Mouse (Mus musculus) C2C12 (cell line): ENCODE results near the gene Uspl1.

Experiments
- CEBPB ChIP-seq: IDR thresholded peaks from one replicate; pipeline ENCODE4 v1.6.1; 2011; ENCODE audit warnings: low read depth, mild to moderate bottlenecking, control low read depth, moderate library complexity
- CTCF ChIP-seq: IDR thresholded peaks from one replicate; pipeline ENCODE4 v1.5.1; 2011; ENCODE audit not compliant: control insufficient read depth, insufficient read depth, insufficient read length
- FOSL1 ChIP-seq: IDR thresholded peaks from one replicate; pipeline ENCODE4 v1.8.0; 2011; ENCODE audit warnings: mild to moderate bottlenecking, low read length; ENCODE audit not compliant: poor library complexity, insufficient read depth, severe bottlenecking
- MYOD1 ChIP-seq: IDR thresholded peaks from one replicate; pipeline ENCODE4 v1.6.1; 2011; ENCODE audit warnings: low read depth; ENCODE audit not compliant: control insufficient read depth, insufficient read length
- MYOG ChIP-seq: IDR thresholded peaks from one replicate; pipeline ENCODE4 v1.6.1; 2011; ENCODE audit not compliant: control insufficient read depth, insufficient read length; ENCODE audit errors: extremely low read depth
- USF1 ChIP-seq: IDR thresholded peaks from one replicate; pipeline ENCODE4 v1.6.1; 2011; ENCODE audit warnings: low read depth, mild to moderate bottlenecking, control low read depth, moderate library complexity

DNA sequence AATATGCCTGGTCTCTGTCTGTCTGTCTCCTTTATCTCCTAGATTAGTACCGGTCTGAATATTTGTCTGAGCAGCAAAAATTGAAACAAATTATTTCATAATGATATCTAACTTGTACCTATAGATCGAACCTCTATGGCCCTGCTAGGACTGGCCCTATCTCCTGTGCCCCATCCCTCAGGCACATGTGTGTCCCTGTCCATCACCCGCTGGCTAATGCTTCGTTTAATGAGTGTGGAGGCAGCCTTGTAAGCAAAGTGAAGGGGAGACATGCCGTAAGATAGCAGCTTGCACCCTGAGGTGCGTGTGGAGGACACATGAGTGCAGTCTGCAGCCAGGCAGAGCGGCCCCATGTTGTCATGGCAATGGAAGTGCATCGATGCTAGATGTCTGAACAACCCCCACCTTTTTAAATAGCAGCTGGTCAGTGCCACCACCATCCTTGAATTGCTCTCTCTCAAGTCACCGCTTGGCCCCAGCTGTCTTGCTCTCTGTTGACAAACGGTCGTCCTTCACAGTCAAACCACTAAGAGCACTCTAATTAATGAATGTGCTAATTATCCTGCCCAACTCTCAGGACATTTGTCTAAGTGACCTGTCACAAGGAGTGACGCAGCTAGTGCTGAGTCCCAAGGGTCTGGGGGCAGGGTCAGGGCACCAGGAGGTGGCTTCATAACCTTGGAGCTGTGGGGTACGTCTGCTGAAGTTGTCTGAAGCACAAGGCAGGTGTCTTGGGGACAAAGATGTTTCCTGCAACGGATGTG lies 73.5 kb downstream of the Uspl1 start:
- TF ChIP-seq MYOG (no peak), CTCF (no peak), CEBPB (no peak), USF1 (no peak), MYOD1 (no peak), FOSL1 (no peak)
